Mouse (Mus musculus): ENCODE data around the gene Tspan11.

The Tspan11 gene

DNA sequence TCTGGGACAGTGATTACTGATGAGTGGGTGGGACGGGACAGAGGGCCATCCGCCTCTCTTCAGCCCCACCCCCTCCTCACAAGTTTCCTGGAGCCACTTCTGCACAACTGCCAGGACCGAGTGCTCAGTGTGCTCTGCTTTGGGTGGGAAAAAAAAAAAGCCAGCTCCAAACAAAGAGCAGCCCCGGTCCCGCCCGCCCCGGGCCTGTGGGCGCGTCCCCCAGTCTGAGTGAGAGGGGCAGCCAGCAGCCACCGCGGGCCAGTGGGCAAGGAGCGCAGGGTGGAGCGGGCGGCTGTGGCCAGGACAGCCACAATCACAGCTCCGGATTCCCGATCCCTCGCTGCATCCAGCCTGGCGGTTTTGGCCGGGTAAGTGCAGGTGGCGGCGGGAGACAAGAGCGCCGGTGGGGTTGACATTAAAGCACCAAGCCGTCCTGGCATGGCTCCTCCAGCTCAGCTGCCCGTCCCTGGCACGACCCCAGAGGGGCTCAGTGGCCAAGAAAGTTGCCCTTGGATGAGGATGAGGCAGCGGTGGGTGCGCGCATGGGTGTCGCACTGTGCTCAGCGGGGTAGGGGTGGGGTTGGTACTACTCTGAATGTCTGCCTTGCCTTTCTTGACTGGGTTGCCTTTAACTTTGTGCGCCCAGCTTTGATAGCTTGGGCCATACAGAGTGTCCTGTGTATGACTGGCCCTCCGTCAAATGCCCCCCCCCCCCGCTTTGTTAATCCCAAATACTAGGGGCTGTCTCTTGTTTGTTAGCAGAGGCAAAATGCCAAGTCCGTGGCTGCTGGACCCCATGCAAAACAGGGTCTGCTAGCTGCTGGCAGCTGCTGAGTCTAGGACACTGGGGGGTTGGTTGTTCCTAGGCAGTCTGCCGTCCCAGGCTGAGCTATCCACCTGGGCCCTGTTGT lies at the start of gene Tspan11:
Gene Tspan11, plus strand, starts transcription at position 79 of the 911 bp plus-strand sequence.
- in situ Hi-C loops (cut with MboI, MseI): no loop called here

GRCm38 (mm10) chr6:127837910-127838309 lies 49.5 kb upstream of the Tspan11 start:
- in situ Hi-C loops (cut with MboI, MseI): no loop called here

GRCm38 (mm10) chr6:127839538-127839937 lies 47.9 kb upstream of the Tspan11 start:
- in situ Hi-C loops (cut with MboI, MseI): no loop called here

DNA sequence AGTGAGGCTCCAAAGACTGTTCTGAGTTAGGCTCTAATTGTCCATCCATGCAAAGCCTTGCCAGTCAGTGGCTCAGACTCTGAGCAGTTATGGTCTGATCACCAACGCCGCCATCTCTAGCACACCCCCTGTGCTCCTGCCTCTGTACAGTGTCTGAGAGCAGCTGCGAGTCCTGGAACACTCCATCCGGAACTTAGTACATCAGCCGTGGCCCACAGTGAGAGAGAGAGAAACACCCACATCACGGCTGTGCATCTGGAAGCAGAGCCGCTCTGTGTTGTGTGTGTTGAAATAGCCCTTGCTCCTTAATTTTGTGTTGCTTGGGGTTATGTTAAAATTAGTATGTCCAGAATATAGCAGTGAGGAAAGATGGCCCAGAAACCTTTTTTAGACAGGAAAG lies 47.2 kb upstream of the Tspan11 start:
- in situ Hi-C loops (cut with MboI, MseI): no loop called here

- in situ Hi-C loops (cut with MboI, MseI): no loop called here
These were observed 46.1 kb upstream of the Tspan11 start for GRCm38 (mm10) chr6:127841326-127841725.

DNA sequence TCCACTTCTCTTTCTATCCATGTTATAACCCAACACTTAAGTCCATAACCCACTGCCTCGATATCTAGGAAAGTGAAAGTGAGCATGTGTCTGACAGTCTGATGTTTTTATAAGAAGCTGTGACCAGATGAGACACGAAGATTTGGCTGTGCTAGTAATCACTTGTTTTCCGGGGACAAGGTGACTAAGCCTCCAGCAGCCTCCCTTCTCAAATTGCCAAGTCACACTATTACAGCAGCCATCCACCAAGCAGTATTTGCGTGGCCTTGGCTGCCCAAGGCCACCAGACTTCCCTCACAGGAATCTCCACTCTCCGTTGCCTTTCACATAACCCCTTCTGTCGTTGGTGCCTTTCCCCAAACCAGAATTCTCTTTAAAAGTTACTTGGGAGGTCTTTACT lies 40.9 kb upstream of the Tspan11 start:
- in situ Hi-C loops (cut with MboI, MseI): no loop called here

DNA sequence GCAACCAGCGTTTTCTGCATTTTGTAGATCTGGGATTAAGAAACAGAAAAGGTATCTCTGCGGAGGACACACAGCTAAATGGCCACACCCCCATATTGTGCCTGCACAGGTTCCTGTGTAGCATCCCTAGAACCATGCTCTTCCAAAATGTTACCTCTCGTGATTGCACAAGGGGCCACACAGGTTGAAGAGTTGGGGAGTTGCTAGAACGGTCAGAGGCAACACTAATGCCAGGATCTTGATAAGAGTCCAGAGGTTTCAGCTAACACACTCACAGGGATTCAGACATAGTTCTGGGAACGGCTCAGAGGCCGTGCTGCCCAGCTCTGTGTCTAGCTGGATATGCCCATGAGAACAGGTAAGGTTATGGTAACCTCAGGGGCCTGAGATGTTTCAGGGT lies 37.9 kb upstream of the Tspan11 start:
- in situ Hi-C loops (cut with MboI, MseI): no loop called here

DNA sequence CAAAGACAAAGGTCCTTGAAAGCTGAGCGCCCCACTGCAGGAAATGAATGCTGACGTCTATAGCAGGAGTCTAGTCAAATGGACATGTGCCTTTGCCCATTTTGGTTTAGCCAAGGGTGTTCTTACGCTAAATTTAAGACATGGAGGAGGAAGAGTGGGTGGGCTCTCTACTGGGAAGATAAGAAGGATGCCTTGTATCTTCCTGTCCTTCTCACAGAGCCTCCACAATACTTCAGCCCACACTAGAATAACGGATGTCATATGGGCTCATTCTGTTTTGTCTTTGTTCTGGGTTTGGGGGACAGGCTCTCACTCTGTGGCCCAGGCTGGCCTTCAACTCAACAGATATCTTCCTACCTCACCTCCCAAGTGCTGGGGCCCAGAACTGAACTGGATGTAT lies 35.8 kb upstream of the Tspan11 start:
- in situ Hi-C loops (cut with MboI, MseI): no loop called here

- in situ Hi-C loops (cut with MboI, MseI): no loop called here
These were observed 34.1 kb upstream of the Tspan11 start for GRCm38 (mm10) chr6:127853241-127853640.

DNA sequence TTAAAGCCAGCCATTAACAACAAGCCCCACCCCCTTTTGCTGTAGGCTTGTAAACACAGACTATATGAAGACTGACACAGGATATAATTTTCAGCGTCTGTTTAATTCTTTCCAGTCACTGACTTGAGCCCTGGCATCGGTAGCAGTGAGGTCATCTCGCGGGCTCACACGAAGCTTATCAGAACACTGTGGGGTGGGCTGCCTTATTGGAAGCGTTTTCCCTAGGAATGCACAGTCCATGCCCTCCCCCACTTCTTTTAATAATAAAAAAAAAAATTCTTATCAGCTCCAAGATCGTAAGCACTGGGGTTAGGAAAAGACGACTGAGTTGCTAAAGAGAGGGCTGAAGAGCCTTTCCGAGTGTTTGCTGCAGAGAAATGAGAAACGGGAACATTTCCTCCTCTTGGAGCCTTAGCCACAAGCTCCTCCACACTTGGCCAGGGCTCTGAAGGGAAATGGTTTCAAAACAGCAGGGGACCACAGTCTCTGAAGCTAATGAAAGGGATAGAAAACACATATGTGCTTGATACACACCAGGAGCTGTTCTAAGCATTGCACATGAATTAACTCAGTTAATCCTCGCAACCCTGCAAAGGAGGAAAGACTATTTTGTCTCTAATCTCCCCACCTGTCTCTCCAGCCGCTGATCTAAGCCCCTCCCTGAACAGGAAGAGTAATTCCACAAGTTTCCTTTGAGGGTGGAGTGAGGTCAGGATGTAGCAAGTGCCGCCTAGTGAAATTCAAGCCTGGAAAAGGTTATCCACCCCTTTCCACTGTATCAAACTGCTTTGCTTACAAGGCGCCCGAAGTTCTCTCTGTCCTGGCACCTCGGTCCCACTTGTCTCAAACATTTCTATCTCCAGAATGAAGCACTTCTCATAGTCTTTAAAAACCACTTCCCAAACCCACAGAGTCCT lies 33.4 kb upstream of the Tspan11 start:
- in situ Hi-C loops (cut with MboI, MseI): no loop called here

DNA sequence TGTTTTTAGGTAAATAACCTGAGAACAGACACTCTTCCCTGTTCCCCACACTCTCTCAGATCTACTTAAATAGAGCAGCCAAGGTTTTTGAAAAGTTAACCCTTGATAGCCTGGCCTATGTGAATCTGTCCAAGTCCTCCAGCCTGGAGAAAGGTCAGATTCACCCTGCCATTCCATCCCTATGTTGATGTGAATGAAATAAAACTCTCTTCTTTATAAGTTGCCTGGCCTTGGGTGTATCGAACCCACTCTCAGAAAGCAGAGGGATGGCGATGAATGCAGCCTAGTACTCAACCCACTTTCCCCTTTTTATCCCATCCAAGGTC lies 32.7 kb upstream of the Tspan11 start:
- in situ Hi-C loops (cut with MboI, MseI): no loop called here

- in situ Hi-C loops (cut with MboI, MseI): no loop called here
These were observed 31.6 kb upstream of the Tspan11 start for GRCm38 (mm10) chr6:127855711-127856295.

DNA sequence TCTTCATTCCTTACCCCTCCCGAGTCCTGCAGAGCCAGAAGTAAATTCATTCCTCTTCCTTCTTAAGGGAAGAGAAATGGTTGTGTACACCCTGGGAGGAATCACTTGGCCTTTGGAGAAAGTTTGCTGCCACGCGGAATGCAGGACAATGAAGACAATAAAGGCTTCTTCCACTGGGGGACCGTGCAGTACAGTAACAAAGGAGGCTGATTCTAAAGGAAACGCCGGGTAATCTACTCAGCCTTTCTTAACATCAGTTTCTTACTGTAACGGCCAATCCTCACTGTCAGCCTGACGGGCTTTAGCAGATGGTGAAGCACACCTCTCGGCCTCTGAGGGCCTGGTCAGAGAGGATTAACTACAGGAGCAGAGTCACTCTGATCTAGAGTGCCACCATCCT lies 25.4 kb upstream of the Tspan11 start:
- in situ Hi-C loops (cut with MboI, MseI): no loop called here

- in situ Hi-C loops (cut with MboI, MseI): no loop called here
These were observed 22.0 kb upstream of the Tspan11 start for GRCm38 (mm10) chr6:127865391-127865790.

- in situ Hi-C loops (cut with MboI, MseI): no loop called here
These were observed 18.8 kb upstream of the Tspan11 start for GRCm38 (mm10) chr6:127868546-127868945.

- in situ Hi-C loops (cut with MboI, MseI): no loop called here
These were observed 18.3 kb upstream of the Tspan11 start for GRCm38 (mm10) chr6:127869121-127869520.

DNA sequence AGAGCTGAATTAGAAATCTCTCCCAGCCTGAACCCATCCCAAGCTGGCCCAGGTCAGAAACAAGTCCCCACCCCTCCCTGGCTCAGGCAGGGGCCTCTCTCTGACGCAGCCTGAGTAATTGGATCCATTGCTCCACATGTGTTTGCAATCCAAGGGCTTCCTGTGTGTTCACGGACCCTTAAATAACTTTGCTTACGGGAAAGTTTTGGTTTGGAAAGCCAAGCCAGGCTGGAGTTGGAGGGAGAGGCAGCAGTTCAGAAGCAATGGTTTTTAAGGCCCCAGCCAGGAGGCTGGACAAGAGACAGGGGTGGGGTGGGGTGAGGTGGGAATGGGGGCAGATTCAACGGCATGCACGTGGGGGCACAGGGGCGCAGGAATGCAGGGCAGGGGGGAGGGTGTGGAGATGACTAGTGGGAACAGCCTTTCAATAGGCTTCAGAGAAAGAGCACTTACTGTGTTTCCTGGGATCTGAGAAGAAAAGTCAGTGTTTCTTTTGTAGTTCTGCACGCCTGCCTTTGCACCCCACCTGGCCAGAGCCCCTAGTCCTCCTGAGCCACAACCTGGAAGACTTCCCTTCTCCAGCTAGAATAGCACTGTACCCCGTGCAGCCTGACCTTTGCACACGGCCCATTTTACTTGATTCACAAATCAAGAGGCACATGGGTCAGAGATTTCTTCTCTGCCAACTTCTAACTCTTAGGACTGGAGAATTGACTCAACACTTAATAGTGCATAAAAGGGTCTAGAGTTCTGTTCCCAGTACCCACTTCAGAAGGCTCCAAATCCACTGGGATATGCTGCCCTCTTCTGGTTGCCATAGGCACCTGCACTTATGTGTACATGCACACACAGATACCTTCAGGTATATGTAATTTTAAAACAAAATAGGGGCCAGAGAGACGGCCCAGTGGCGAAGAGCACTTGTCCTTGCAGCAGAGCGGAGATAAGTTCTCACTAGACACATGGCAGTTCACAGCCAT lies 16.8 kb upstream of the Tspan11 start:
- in situ Hi-C loops (cut with MboI, MseI): no loop called here

- in situ Hi-C loops (cut with MboI, MseI): no loop called here
These were observed 16.0 kb upstream of the Tspan11 start for GRCm38 (mm10) chr6:127871436-127871835.

DNA sequence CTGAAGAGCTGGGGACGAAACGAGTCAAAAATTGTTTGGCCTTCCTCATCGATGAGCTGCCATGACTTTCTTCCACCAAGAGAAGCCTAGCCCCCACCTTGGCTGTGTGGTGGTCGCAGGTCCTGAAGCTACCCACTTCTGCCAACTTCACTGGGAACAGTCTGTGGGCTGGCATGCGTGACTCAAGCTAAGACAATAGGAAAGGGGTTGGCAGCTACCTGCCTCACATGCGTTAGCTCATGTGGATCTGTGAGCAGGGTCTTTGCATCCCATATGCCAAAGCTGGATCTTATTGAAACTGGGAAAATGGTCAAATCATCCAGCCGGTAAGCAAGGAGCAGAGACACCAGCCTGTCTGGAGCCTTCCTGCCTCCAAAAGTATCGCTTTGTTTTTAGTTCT lies 14.8 kb upstream of the Tspan11 start:
- in situ Hi-C loops (cut with MboI, MseI): no loop called here

DNA sequence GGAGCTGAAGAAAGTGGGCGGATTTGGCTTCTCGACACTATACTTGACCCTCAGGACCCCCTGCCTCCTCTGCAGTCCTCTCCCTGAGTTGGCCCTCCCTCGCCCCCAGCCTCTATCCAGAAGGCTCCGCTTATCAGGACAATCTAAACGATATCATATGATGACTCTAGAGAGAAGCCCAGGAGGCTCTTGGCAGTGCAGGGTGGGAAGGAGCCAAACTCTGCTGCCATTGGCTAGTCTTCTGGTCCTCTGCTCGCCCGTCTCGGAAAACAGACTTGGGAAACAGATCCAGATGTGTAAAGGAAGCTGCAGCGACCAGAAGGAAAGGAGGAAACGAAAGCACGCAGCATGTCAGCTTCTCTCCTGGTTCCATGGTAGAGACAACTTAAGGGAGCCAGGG lies 11.5 kb upstream of the Tspan11 start:
- in situ Hi-C loops (cut with MboI, MseI): no loop called here

DNA sequence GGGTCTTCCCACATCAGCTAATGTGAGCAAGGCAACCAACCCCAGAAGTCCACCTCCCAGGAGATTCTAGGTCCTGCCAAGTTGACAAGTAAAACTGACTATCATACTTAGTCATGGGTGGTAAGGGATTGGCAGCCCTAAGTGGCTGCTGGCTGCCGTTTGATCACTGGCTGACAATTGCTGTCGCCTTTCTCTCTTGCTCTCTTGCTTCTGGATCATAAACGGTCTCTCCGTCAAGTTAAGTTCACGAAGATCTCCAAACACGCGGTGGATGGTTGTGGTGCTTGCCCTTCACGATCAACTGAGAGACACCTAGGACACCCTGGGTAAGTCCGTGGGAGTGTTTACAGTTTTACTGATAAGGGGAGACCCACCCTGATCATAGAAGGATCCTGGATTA lies 11.0 kb upstream of the Tspan11 start:
- in situ Hi-C loops (cut with MboI, MseI): no loop called here

Data from T-helper 2 cell (primary cell).